Mouse (Mus musculus) erythroblast, embryonic 14.5 days (primary cell): ENCODE measurements around the gene Med25.

Source experiments
- GATA1 ChIP-seq: IDR thresholded peaks from 2 replicates; pipeline ENCODE4 v1.6.1; 2012; ENCODE audit warnings: low read length, inconsistent platforms, mixed read lengths
- TAL1 ChIP-seq: IDR thresholded peaks from 3 replicates; pipeline ENCODE4 v1.6.1; 2012; ENCODE audit warnings: low read length, inconsistent platforms, mixed read lengths

- TF ChIP-seq TAL1 (no peak), GATA1 (no peak)
These were observed 901 bp downstream of the Med25 start for GRCm38 (mm10) chr7:44891611-44892010.
